Mouse (Mus musculus) embryonic facial prominence, embryonic 14.5 days (tissue): ENCODE measurements around the gene Olfr1377. TPM values are rescaled to one million over a fixed set of nuclear protein-coding genes. Genes with fewer than 3 reads are reported as not detected.
A peak's percentile ranks its signal among the peaks of the same experiment; 100 is the strongest.

Experiments
- ATAC-seq: fragments of 200-750 bp; cut with Nextera tagmentation; 2 replicates; pipeline ENCODE4 v1.8.0; 2017; ENCODE audit warnings: low read depth, moderate number of reproducible peaks, moderate TSS enrichment
- DNase-seq: peaks from one replicate; pipeline ENCODE4 v3.0.0-alpha.2; 2015; ENCODE audit warnings: low spot score
- H3K27ac ChIP-seq: fragments of 300-500 bp; sonication (generic); replicated peaks from 2 replicates; pipeline ENCODE4 v1.5.1; 2014; ENCODE audit warnings: low read depth, mild to moderate bottlenecking, low read length, moderate library complexity
- H3K27me3 ChIP-seq: fragments of 300-500 bp; sonication (generic); replicated peaks from 2 replicates; pipeline ENCODE4 v1.6.1; 2014; ENCODE audit warnings: low read length; ENCODE audit not compliant: control insufficient read depth, insufficient read depth
- H3K36me3 ChIP-seq: fragments of 300-500 bp; sonication (generic); 2 replicates; pipeline ENCODE4 v1.6.1; 2014; ENCODE audit warnings: low read length, mixed read lengths; ENCODE audit not compliant: control insufficient read depth, insufficient read depth
- H3K4me1 ChIP-seq: fragments of 300-500 bp; sonication (generic); 2 replicates; pipeline ENCODE4 v1.6.1; 2014; ENCODE audit warnings: antibody characterized with exemption, low read length; ENCODE audit not compliant: control insufficient read depth, insufficient read depth
- H3K4me2 ChIP-seq: fragments of 300-500 bp; sonication (generic); 2 replicates; pipeline ENCODE4 v1.6.1; 2014; ENCODE audit warnings: low read depth, mild to moderate bottlenecking, low read length, moderate library complexity, mixed read lengths
- H3K4me3 ChIP-seq: fragments of 300-500 bp; sonication (generic); 2 replicates; pipeline ENCODE4 v1.5.1; 2014; ENCODE audit warnings: low read depth, mild to moderate bottlenecking, low read length
- H3K9ac ChIP-seq: fragments of 300-500 bp; sonication (generic); 2 replicates; pipeline ENCODE4 v1.6.1; 2014; ENCODE audit warnings: low read depth, mild to moderate bottlenecking, low read length, moderate library complexity, mixed read lengths
- H3K9me3 ChIP-seq: fragments of 300-500 bp; sonication (generic); 2 replicates; pipeline ENCODE4 v1.6.1; 2016; ENCODE audit warnings: low read length; ENCODE audit not compliant: control insufficient read depth
- WGBS: fragments of 180-500 bp; shearing (Covaris S2); extraction: QIAGEN DNeasy Blood & Tissue Kit; methylation state at CpG from one replicate; pipeline ENCODE4 v1.1.7; 2014; 5-methylcytosine and 5-hydroxymethylcytosine counted together
- polyA plus RNA-seq: library from polyadenylated mRNA; unstranded; fragments of >200 nt; fragmentation: Nextera tagmentation; extraction: Ambion mirVana; gene quantifications from 2 replicates; pipeline ENCODE4 v1.2.1, GENCODE M21; 2014

Gene Olfr1377
- 0.17 TPM in 1 of 2 replicates, not detected in the other for polyA plus RNA-seq

DNA sequence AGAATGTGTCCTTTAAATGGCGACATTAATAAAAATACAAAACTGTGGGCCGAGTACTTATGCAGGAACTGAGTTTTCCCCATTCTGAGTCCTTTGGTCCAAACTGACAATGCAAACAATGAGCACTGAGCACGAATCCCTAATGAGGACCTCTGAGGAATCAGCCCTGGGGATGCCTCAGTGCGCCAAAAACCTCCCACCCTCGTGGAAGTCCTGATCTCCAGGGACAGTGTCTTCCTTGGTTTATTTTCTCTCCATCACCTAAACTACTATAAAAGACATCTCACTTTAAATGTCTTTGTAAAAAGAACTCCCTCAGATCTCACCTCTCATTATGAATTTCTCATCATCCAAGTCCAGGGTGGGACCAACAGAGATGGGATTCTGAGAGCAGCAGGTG lies at the start of gene Olfr1377:
Gene Olfr1377 (plus strand): TSS at position 301 of the 400 bp plus-strand sequence.
- 70% methylated on average over 5 of the region's 5 CpGs for WGBS

GRCm38 (mm10) chr11:50932040-50932439 lies 49.7 kb upstream of the Olfr1377 start:
- no peak for ATAC-seq
- WGBS: 76% methylated on average over 1 of the region's 1 CpGs
- peak overlapping the region; percentile 61 for H3K4me3 ChIP-seq
- no peaks in the 10 kb centered on the region for H3K27me3 ChIP-seq
- no peak overlapping the region for H3K9ac ChIP-seq
- H3K27ac ChIP-seq: no peak overlapping the region; the same call in 1 of the 2 replicates
- no peak for DNase-seq
- no peaks in the 10 kb centered on the region; the same call in 1 of the 2 replicates for H3K4me1 ChIP-seq
- no peaks in the 10 kb centered on the region for H3K36me3 ChIP-seq
- no peaks in the 10 kb centered on the region for H3K9me3 ChIP-seq
- H3K4me2 ChIP-seq: peak overlapping the region; percentile 85

More for the DNA sequence above, at the start of gene Olfr1377:
- H3K9ac ChIP-seq: no peak within 1 kb of the TSS
- ATAC-seq (no peak), DNase-seq (no peak)
- H3K9me3 ChIP-seq: no peaks in the 10 kb centered on the region
- no peaks in the 10 kb centered on the region for H3K27me3 ChIP-seq
- no peak within 1 kb of the TSS for H3K4me3 ChIP-seq
- H3K4me1 ChIP-seq: no peaks in the 10 kb centered on the region
- H3K36me3 ChIP-seq: no peaks in the 10 kb centered on the region
- H3K4me2 ChIP-seq: no peak within 1 kb of the TSS
- H3K27ac ChIP-seq: no peak within 1 kb of the TSS

DNA sequence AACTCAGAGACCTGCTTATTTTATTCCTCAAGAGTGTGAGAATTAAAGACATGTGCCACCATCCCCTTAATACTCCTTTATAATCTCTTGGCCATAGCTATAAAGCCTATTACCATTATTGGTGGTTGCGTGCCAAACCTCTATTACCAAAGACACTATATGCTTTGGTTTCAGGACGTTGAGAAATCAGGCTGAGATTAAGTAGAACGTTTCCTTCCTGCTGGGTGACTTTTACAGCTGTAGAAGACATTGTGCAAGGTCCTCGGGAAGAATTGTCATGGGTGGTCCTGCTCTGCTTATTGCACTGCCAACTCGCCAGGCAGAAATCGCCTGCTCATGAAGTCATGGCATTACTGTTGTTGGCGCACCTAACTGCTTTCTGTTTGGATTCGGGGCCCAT lies 43.3 kb upstream of the Olfr1377 start:
- Histone ChIP-seq H3K36me3 (no peaks in the 10 kb centered on the region), H3K4me3 (no peak overlapping the region), H3K4me2 (no peak overlapping the region), H3K9me3 (no peaks in the 10 kb centered on the region), H3K27me3 (no peaks in the 10 kb centered on the region), H3K27ac (no peak overlapping the region), H3K9ac (no peak overlapping the region), H3K4me1 (no peaks in the 10 kb centered on the region)
- ATAC-seq (no peak), DNase-seq (no peak)
- 76% methylated on average over 8 of the region's 8 CpGs for WGBS

- Histone ChIP-seq H3K9me3 (no peaks in the 10 kb centered on the region), H3K4me1 (no peaks in the 10 kb centered on the region), H3K9ac (no peak overlapping the region), H3K27me3 (no peaks in the 10 kb centered on the region), H3K36me3 (no peaks in the 10 kb centered on the region), H3K4me2 (no peak overlapping the region), H3K27ac (no peak overlapping the region), H3K4me3 (no peak overlapping the region)
- 38% methylated on average over 14 of the region's 14 CpGs for WGBS
- no peak; the same call in 1 of the 2 replicates for ATAC-seq
- peak; percentile 81 for DNase-seq
Measured at GRCm38 (mm10) chr11:50939621-50940366, 42.0 kb upstream of the Olfr1377 start.

DNA sequence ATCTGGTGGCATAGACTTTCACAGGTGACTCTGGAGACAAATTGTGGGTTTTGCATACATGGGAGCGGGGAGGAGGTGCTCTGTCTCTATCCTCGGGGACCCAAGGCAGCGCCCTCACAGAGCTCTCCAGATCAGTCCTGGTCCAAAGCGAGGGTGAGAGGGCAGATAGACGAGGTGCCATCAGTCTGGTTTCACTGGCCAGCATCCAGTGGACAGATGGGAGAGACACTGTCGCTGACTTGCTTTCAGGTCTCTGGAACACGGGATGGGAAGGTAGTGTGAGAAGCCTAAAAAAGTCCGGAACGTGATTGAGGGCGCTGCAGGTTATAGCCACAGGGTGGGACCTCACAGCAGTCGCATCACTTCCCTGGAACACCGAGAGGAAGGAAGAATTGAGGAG lies 39.4 kb upstream of the Olfr1377 start:
- no peak overlapping the region for H3K4me2 ChIP-seq
- no peak overlapping the region for H3K9ac ChIP-seq
- DNase-seq (no peak), ATAC-seq (no peak)
- no peaks in the 10 kb centered on the region for H3K4me1 ChIP-seq
- no peaks in the 10 kb centered on the region for H3K36me3 ChIP-seq
- H3K4me3 ChIP-seq: no peak overlapping the region
- no peak overlapping the region for H3K27ac ChIP-seq
- no peaks in the 10 kb centered on the region for H3K27me3 ChIP-seq
- H3K9me3 ChIP-seq: no peaks in the 10 kb centered on the region
- 68% methylated on average over 12 of the region's 12 CpGs for WGBS

DNA sequence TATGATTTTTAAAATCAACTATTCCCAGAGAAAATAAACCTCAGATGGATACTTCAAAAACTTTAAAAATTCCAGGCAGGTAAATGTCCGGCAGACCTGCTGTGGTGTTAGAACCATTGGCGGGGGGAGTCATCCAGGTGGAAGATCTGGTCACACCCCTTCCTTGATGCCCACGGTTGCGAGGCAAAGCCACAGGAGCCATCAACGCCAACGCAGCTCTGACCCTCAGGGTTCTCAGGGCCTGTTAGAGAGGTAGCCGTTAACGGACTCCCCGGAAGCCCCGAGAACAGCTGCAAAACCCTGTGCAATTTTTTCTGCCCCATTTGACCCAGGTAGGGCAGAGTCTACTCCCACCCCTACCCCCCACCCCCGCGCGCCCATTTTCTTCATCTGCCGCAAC lies 38.3 kb upstream of the Olfr1377 start, which contains the start of gene 4933414I15Rik:
Gene 4933414I15Rik (minus strand): TSS at position 260 of the 400 bp plus-strand sequence.
- H3K4me2 ChIP-seq: no peak within 1 kb of the TSS
- H3K9me3 ChIP-seq: no peaks in the 10 kb centered on the region
- 69% methylated on average over 14 of the region's 14 CpGs for WGBS
- H3K9ac ChIP-seq: no peak within 1 kb of the TSS
- no peak within 1 kb of the TSS for H3K4me3 ChIP-seq
- no peak for ATAC-seq
- no peaks in the 10 kb centered on the region for H3K36me3 ChIP-seq
- H3K27ac ChIP-seq: no peak within 1 kb of the TSS
- DNase-seq: no peak
- no peaks in the 10 kb centered on the region for H3K4me1 ChIP-seq
- no peaks in the 10 kb centered on the region for H3K27me3 ChIP-seq

DNA sequence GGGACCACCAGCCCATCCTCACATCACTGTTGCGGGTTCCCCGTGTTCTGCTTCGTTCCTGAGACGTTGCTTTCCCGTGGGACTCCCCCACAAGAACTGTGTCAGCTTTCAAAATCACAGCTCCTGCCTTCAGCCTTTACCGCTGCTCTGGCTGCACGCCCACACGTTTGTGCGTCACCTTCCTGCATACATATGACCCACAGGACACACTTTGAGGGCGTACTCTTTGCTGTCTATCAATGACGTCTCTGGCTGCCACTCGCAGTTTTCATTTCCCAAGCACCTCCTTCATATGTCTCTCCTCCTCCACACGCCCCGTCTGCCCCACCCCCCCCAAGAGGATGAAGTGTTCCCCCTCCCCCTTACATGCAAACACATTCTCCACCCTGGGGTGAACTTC lies 29.5 kb upstream of the Olfr1377 start:
- ATAC-seq (no peak), DNase-seq (peak; percentile 22)
- 65% methylated on average over 14 of the region's 14 CpGs for WGBS
- Histone ChIP-seq H3K4me3 (no peak overlapping the region), H3K9me3 (no peaks in the 10 kb centered on the region), H3K4me1 (no peaks in the 10 kb centered on the region), H3K27ac (no peak overlapping the region), H3K36me3 (no peaks in the 10 kb centered on the region), H3K4me2 (peak overlapping the region; percentile 18; the same call in 1 of the 2 replicates), H3K27me3 (no peaks in the 10 kb centered on the region; the same call in 1 of the 2 replicates), H3K9ac (no peak overlapping the region)

DNA sequence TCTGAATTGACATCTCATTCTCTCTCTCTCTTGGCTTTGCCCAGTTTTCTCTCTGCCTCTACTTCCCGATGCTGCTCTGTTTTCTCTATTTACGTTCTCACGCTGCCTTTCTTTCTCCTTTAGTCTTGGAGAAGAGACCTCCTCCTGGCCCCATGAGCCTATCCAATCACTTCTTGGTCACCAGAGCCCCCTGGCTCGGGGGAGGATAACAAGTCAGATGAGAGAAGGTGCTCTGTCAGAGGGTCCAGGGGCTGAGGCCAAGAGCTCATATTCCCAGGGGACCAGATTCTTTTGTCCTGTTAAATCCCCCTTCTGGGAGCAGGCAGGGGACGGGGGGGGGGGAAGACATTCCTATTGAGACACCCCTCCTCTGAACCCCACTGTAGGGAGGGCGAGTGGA lies 28.1 kb upstream of the Olfr1377 start, which contains the start of gene Prop1:
Gene Prop1 (minus strand): TSS at position 101 of the 400 bp plus-strand sequence.
- no peak for ATAC-seq
- no peak within 1 kb of the TSS for H3K4me2 ChIP-seq
- no peaks in the 10 kb centered on the region for H3K4me1 ChIP-seq
- H3K27ac ChIP-seq: no peak within 1 kb of the TSS
- DNase-seq: no peak
- H3K36me3 ChIP-seq: no peaks in the 10 kb centered on the region
- H3K9me3 ChIP-seq: no peaks in the 10 kb centered on the region
- H3K4me3 ChIP-seq: no peak within 1 kb of the TSS
- H3K27me3 ChIP-seq: no peaks in the 10 kb centered on the region; the same call in 1 of the 2 replicates
- no peak within 1 kb of the TSS for H3K9ac ChIP-seq
- 60% methylated on average over 6 of the region's 6 CpGs for WGBS

- Histone ChIP-seq H3K9me3 (no peaks in the 10 kb centered on the region), H3K4me1 (no peaks in the 10 kb centered on the region), H3K4me2 (no peak overlapping the region), H3K4me3 (no peak overlapping the region), H3K9ac (no peak overlapping the region), H3K27me3 (no peaks in the 10 kb centered on the region), H3K27ac (no peak overlapping the region), H3K36me3 (no peaks in the 10 kb centered on the region)
- DNase-seq: peak; percentile 26
- ATAC-seq: no peak
- 79% methylated on average over 2 of the region's 2 CpGs for WGBS
Measured at GRCm38 (mm10) chr11:50964886-50965285, 16.9 kb upstream of the Olfr1377 start.
